Mouse (Mus musculus): ENCODE data around the gene Prickle1.

The Prickle1 gene

DNA sequence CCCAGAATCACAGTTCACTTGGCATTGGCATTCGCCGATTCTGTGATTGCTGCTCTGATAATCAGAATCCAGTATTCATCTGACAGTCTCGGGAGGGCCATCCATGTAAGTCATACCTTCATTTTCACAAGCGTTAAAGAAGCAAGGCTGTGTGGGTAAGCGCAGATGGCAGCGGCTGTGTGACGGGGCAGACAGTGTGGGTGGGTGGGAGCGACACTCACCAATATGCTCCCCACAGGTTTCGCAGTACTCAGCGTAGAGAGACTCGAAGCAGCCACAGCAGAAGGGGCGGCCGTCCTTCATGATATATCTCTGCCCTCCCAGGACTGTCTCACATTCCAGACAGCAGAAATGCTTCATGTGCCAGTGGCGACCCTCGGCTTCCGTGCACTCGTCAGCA lies 90.9 kb downstream of the Prickle1 start:
- DNase-seq (ENCODE audit: extremely low spot score): no peak

DNA sequence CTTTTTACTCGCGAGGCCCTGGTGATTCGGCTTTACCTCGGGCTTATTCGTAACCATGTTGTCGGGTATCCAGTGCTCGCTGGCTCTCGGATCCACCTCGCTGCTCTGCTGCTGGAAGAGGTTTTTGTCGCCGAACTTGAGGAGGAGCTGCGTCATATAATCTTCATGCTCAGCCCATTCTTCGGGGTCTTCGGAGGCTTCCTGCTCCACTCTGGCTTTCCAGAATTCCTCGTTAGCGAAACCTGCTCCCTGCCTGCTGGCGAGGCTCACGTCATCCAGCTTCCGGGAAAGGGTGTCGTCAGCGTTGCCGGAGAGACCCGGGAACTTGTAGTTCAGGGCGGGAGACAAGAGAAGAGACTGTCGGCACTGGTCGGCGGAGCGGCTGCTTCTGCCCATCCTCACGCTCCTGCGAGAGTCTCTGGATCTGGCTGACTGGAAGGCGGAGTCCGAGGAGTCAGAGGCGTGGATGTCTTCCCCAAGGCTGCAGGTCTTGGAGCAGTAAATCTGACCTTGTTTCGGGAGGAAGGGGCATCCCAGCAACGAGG lies 92.4 kb downstream of the Prickle1 start:
- no peak for DNase-seq (ENCODE audit: extremely low spot score)

DNA sequence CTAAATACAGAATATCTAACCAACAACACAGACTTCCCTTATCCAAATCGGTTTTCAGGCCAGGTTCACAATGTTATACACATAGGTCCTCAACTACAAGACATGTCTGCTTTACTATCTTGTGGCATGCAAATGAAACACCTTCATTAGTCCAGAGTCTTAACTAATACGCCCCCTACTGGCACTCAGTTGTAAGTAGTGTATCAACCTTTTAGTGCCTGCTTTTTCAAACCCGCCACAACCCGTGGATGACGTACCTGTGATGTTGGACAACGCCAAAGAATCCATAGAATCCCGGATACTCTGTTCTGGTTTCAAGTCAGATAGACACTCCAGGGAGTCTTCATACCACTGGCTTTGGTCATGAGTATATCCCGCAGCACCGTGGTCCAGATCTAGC lies 93.0 kb downstream of the Prickle1 start:
- no peak for DNase-seq (ENCODE audit: extremely low spot score)

DNA sequence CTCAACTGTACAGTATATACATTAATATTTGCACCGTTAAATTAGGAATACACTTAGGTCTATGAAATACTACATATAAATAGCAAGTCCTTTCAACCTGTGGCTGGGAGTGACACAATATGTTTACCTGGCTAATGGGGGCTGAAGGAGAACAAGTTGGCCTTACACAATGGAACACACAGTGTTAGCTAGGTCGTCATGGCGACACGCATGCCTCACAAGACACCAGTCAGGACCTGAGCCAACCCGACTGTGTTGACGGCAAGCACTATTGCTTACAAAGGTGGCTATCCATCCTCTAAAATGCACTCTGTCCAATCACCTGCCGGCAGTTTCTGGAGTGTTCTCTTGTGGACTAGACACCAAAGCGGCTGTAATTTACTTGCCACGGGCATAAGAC lies 95.8 kb downstream of the Prickle1 start:
- no peak for DNase-seq (ENCODE audit: extremely low spot score)

DNA sequence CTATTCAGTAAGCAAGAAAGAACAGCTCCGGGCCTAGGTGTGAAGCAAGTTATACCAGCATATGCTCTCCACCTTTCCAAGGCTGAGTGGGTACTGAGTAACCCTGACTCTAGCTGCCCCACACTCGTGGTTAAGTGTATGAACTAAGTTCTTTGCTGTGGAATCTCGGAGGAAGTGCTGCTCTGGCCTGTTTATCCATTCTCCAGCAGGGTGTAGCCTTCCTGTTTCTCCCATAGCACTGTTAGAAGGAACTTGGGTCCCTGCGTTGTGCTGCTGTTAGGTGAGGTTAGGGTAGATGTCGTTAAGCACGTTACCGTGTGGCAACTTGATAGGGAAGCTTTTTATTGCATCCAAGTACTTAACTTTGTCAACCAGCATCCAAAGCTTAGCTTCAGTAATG lies 101.0 kb downstream of the Prickle1 start:
- DNase-seq (ENCODE audit: extremely low spot score): no peak

DNA sequence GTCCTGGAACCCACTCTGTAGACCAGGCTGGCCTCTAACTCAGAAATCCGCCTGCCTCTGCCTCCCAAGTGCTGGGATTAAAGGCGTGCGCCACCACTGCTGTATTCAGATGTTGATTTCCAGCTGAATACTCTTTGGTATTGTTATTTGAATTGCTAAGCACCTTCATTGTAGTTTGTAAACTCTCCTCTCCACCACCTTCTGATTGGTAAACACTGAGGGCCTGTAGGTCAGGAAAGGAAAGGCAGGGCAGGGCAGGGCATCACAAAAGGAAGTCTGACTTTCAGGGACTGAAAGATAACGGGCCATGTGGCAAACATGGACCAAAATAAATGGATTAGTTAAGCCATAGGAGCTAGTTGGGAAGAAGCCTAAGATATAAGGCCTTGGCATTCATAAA lies 106.1 kb downstream of the Prickle1 start:
- no peak for DNase-seq (ENCODE audit: extremely low spot score)

DNA sequence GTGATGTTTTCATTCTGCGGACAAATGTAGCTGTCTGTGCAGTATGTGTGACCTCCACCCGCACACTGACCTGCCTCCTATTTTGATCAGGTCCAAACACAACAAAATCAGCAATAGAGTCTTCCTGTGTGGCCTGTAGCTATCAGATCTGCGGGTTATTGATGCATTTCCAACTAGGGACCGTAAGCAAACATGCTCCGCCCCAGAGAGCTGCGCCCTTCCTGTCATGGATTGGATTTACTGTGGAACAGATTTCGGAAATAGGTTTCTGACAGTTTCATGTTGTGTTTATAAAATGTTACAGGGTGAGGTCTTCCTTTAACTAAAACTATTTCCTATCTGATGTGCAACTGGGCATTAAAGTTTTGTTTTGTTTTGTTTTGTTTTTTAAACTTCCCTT lies 109.6 kb downstream of the Prickle1 start:
- no peak for DNase-seq (ENCODE audit: extremely low spot score)

DNA sequence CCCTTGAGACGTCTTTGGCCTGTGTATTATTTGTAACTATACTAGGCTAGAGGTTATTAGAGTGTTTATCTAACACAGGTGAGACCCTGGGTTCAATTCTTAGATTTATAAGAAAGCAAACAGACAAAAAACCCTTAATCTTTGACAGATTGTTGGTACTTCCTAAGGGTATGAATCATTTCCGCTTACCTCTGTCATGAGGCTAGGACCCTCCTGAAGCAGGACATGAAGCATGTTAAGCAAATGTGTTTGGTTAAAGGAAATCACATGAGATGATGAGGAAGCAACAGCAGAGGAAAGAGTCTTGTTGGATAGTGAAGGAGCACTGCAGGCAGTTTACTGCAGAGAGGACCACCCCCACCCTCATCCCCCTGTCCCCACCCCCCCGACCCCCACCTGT lies 110.4 kb downstream of the Prickle1 start:
- DNase-seq (ENCODE audit: extremely low spot score): no peak

DNA sequence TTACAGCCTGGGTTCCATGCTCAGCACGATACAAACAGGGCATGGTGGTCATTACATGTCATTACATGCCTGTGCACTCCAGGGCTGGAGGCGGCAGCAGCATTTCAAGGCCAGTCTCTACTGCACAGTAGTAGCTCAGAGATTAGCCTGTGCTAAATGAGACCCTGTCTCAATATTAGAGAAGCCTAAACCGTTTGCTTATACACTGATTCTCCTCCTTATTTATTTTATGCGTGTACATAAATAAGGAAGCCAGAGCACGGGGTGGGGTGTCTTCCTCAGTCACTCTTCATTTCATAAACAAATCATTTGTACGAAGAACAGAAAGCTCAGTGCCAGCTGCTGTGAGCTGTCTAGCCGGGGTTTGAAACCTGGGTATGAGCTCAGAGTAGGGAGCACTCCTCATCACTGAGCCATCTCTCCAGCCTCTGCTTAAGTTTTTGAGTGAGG lies 111.4 kb downstream of the Prickle1 start:
- no peak for DNase-seq (ENCODE audit: extremely low spot score)

DNA sequence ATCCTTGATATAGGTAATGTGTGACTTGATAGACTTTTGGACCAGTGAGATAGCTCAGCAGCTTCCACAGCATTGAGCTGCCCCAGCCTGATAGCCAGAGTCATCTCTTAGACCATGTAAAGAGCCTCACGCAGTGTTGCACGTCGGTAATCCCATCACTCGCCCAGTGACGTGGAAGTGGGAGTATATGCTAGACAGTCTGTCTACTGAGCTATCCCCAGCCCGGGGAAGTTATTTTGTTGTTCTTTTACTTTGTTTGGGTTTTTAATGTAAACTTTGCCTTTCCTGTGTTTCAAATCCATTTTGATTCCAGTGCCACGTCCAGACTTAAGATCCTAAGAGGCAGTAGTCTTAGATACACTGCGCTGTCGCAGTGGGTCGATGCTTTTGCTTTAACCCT lies 114.6 kb downstream of the Prickle1 start:
- DNase-seq (ENCODE audit: extremely low spot score): no peak

DNA sequence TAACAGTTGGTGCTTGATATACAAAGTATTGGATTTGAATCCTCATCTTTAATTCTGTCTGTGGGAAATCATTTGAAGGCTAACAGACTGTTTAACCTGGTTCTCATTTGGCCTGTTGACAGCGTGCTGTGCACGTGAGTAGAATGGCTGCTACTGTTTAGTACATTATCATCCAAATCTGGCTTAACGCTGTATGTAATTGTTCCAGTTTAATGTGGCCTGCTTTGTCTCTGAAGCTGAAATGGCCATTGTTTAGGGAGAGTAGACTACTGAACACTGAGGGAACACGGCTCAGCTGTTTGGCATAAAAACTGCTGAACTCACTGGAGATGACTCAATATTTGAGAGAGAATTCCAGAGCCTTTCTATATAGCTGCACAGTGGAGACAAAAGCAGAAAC lies 116.2 kb downstream of the Prickle1 start:
- no peak for DNase-seq (ENCODE audit: extremely low spot score)

DNA sequence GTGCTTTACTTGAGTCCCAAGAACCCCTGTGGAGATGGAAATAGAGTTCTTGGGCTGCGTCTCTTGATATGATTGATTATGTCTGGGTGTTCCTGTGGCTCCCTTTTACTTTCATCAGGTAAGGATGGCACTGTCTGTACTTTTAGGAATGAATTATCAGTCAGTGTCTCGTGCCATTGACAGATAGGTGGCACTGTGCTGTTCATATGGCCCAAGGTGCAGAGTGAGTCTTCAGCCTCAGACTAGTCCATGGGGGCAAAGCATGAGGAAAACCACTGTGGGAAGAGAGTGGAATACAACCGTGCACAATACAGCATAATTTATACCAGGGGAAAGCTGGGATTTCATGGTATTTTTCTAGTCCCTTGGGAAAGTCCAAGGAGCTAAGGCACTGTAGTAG lies 117.0 kb downstream of the Prickle1 start:
- no peak for DNase-seq (ENCODE audit: extremely low spot score)

DNA sequence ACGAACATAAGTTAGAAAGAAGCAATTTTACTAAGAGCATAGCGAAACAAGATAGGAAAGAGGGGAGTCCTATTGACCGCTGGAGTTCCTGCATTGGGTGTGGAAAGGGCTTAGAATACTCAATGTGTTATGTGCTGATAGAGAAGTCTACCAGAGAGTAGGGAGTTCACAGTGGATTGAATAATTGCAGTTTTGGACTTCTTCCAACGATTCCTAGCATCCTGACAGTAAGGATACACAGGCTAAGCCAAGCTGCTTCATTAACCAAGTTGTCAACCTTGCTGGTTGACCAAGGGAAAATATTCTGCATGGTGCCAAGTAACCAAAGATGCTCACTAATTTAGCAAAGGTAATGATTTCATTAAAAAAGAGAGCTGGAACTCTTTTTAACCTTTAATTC lies 118.0 kb downstream of the Prickle1 start:
- DNase-seq (ENCODE audit: extremely low spot score): no peak

DNA sequence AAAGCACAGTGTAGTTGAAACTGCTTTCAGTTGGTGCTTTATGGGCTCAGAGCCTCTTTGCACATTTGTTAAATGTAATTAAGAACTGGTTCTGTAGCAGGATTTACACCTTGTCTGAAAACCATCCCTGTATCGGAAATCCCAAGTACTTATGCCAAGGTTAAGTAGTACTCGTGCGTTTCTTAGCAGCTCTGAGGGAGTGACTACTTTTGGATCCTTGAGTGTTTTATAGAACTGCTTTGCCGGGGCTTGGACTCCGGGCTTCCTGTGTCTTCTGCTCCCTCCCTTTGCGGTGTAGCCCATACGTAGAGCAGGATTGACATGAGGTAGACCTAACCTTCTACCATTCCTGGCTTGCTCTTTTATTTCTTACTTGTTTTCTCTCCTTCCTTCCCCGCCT lies 120.0 kb downstream of the Prickle1 start:
- DNase-seq (ENCODE audit: extremely low spot score): no peak

DNA sequence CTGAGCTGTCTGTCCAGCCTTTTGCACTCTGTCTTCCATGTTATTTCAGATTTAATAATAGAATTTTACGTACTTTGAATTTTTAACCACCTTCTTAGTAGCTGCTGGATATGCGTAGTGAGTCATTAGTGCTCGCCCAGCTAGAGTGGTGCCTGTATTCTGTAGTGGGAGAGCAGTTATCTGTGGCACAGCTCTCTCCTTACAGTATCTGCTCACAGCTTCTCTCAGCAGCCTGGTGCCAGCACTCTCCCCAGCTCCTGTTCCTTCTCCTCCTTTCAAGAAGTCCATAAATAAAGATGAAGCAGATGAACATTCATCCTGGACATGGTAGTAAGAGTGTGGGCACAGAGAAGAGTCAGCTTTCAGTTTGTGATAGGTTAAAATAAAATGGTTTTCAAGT lies 121.4 kb downstream of the Prickle1 start:
- DNase-seq (ENCODE audit: extremely low spot score): no peak

DNA sequence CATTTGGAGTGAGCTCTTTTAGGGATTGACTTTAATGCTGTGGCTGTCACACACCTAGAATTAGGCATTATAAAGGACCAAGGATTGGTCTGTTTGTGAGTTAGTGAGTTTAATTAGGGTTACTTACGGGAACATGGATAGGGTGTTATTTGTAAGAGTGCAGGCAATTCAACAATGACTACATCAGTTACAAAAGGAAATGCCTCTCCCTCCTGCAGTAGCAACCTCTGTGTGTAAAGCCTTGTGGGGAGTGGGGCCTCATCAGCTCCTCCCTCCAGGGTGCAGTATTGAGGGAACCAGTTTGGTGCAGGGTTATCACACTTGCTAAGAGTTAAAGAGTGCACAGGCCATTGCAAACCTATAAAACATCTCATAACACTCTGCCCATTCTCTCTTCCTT lies 123.6 kb downstream of the Prickle1 start:
- DNase-seq (ENCODE audit: extremely low spot score): no peak

DNA sequence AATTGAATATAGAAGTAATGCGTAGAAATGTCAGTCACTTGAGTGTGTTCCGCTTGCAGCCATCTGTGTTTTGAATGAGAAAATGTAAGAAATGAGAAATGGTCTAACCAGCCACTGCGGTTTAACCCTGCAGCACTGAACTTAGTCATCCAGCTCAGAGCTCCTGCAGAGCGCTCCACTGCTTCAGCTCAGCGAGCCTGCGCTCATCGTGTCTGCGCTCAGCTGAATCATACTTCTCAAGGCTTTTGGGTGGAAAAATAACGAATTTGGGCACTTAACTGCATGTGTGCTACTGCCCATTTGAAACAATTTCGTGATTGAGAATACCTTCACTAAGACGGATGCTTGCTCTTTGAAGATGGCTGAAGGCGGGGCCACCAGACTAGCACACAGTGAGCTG lies 124.0 kb downstream of the Prickle1 start:
- no peak for DNase-seq (ENCODE audit: extremely low spot score)

DNA sequence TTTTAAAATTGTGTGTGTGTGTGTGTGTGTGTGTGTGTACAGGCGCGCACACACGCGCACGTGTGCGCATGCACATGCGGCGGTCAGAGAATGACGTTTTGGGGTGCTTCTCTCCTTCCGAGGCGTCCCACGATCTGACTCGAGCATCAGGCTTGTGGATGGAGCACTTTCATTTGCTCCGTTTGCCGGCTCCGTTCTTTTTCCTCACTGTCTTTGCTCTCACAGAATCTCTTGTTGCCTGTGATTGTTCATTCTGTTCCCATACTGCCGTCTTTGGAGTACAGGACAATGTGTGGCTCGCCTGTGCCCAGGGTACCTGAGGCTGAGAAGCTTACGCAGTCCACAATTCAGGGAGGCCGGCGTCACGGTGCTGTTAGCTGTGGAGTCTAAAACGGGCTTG lies 134.6 kb downstream of the Prickle1 start:
- no peak for DNase-seq (ENCODE audit: extremely low spot score)

DNA sequence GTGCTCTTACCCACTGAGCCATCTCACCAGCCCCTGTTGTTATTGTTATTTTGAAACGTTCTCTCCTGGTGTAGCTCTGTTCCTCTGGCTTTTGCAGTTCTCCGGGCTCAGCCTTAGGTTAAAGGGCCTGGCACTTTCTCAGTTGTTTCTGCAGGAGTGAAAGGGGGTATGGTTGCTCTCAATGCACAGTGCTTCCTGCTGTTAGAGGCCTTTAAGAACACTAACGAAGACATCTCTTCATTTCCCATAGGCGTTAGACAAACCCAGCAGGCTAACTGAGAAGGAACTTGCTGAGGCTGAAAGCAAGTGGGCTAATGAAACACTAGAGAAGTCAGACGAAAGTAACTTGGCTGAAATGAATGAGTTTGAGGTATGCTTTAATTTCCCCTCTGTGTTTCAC lies 136.3 kb downstream of the Prickle1 start:
- DNase-seq (ENCODE audit: extremely low spot score): no peak

DNA sequence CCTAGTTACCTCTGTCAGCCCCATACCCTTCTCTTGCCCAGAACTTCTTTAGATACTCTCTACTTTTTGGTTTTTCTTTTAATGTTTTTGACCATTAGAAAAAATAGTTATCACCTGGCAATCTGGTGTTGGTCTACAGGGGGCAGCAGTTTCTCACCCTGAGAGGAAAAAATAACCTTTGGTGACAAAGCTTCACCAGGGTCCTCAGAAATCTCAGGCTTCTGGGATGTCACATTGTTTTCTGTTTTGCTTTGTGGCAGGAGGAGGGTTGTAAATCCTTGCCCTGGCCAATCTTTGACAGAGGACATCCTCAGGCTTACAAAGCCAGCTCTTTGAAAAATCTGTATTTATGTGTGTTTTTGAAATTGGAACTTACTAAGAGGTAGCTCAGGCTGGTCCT lies 139.7 kb downstream of the Prickle1 start:
- DNase-seq (ENCODE audit: extremely low spot score): no peak

DNA sequence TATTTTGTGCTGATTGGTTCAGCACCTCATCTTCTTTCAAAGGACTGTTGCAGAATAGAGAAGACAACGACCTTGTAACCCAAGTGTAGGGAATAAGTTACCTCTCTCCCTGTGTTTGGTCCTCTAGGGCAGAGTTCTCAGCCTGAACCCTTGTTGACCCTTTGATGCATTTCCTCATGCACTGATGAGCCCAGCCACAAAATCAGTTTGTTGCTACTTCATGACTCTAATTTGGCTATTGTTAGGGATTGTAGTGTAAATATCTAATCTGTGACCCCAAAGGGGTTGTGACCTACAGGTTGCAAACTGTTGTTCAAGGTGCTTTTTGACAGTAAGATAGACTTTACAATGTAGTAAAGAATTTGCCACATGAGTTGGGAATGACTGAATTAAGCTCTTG lies 142.4 kb downstream of the Prickle1 start:
- no peak for DNase-seq (ENCODE audit: extremely low spot score)

Data from embryo, embryonic 9.5 days (tissue).